Mouse (Mus musculus): ENCODE measurements around the gene Cysrt1. TPM values are rescaled to one million over a fixed set of nuclear protein-coding genes. Genes with fewer than 3 reads are reported as not detected.

Gene Cysrt1
- 0.76 and 0.80 TPM in 2 replicates for polyA plus RNA-seq (2012; rRNA removed)

DNA sequence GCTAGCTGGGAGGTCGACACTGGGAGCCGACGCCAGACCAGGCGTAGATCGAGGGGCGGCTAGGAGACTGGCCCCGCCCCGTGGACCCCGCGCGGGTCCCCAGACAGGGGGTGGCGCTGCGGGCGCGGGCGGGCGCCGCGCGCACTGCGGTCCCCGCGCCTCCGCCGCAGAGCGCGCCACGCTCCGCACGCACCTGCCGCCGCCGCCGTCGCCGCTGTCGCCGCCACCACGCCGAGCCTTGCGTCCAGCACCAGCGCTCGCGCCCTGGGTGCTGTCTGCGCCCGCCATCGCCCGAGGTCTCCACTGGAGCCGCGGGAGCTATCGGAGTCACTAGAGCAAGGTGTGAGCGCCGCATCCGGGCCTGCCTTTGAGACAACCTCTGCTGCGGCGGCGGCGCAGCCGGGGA lies at the start of gene Cysrt1, which contains the start of gene Rnf208:
TSS of gene Cysrt1 (minus strand) at position 352 of the 406 bp plus-strand sequence.
TSS of gene Rnf208 (plus strand) at position 155 of the 406 bp plus-strand sequence.
- peak; percentile 52 for TF ChIP-seq POLR2A (IDR thresholded peaks at IDR 0.05; ENCODE audit: borderline replicate concordance, insufficient read depth, low read length)
- TF ChIP-seq CTCF (IDR thresholded peaks at IDR 0.05; ENCODE audit: borderline replicate concordance, insufficient read depth, low read depth, low read length) = no peak
- no peaks in the 10 kb centered on the region for H3K27me3 ChIP-seq (ENCODE audit: control insufficient read depth, insufficient read depth, low read length)
- peak within 1 kb of the TSS; percentile 77 for H3K4me3 ChIP-seq (replicated peaks; ENCODE audit: insufficient read depth, low read depth, low read length)
- peak within 1 kb of the TSS; percentile 80 for H3K27ac ChIP-seq (ENCODE audit: insufficient read depth, low read length)
- DNase-seq = peak; percentile 57 to 70
- H3K4me1 ChIP-seq (ENCODE audit: control insufficient read depth, insufficient read depth, low read length) = peaks cover 48% of the 10 kb centered on the region
- under 1% methylated on average over 59 of the region's 59 CpGs for WGBS

GRCm38 (mm10) chr2:25291184-25292053 lies 49.2 kb upstream of the Cysrt1 start:
- H3K4me3 ChIP-seq (replicated peaks; ENCODE audit: insufficient read depth, low read depth, low read length) = no peak overlapping the region
- TF ChIP-seq POLR2A (IDR thresholded peaks at IDR 0.05; ENCODE audit: borderline replicate concordance, insufficient read depth, low read length) = no peak
- no peak for TF ChIP-seq CTCF (IDR thresholded peaks at IDR 0.05; ENCODE audit: borderline replicate concordance, insufficient read depth, low read depth, low read length)
- H3K27me3 ChIP-seq (ENCODE audit: control insufficient read depth, insufficient read depth, low read length) = no peaks in the 10 kb centered on the region
- peak overlapping the region; percentile 68; the same call in 1 of the 2 replicates for H3K27ac ChIP-seq (ENCODE audit: insufficient read depth, low read length)
- 17% methylated on average over 32 of the region's 32 CpGs for WGBS
- peaks cover 63% of the 10 kb centered on the region for H3K4me1 ChIP-seq (ENCODE audit: control insufficient read depth, insufficient read depth, low read length)
- peak; percentile 54 to 67 for DNase-seq

GRCm38 (mm10) chr2:25290816-25291130 lies 48.5 kb upstream of the Cysrt1 start:
- H3K27ac ChIP-seq (ENCODE audit: insufficient read depth, low read length) = peak overlapping the region; percentile 68
- peak overlapping the region; percentile 29 for H3K4me3 ChIP-seq (replicated peaks; ENCODE audit: insufficient read depth, low read depth, low read length)
- TF ChIP-seq POLR2A (IDR thresholded peaks at IDR 0.05; ENCODE audit: borderline replicate concordance, insufficient read depth, low read length) = no peak
- TF ChIP-seq CTCF (IDR thresholded peaks at IDR 0.05; ENCODE audit: borderline replicate concordance, insufficient read depth, low read depth, low read length) = no peak
- H3K27me3 ChIP-seq (ENCODE audit: control insufficient read depth, insufficient read depth, low read length) = no peaks in the 10 kb centered on the region
- H3K4me1 ChIP-seq (ENCODE audit: control insufficient read depth, insufficient read depth, low read length) = peaks cover 67% of the 10 kb centered on the region
- WGBS = 2% methylated on average over 18 of the region's 18 CpGs
- DNase-seq = no peak

GRCm38 (mm10) chr2:25290101-25290815 lies 48.0 kb upstream of the Cysrt1 start:
- H3K27ac ChIP-seq (ENCODE audit: insufficient read depth, low read length) = peak overlapping the region; percentile 68
- H3K4me3 ChIP-seq (replicated peaks; ENCODE audit: insufficient read depth, low read depth, low read length) = peak overlapping the region; percentile 29
- no peaks in the 10 kb centered on the region for H3K27me3 ChIP-seq (ENCODE audit: control insufficient read depth, insufficient read depth, low read length)

GRCm38 (mm10) chr2:25289651-25290050 lies 47.4 kb upstream of the Cysrt1 start, which contains the start of gene Lrrc26:
Gene Lrrc26 (plus strand): TSS chr2:25289915.
- H3K4me1 ChIP-seq (ENCODE audit: control insufficient read depth, insufficient read depth, low read length) = peaks cover 67% of the 10 kb centered on the region
- peak within 1 kb of the TSS; percentile 29 for H3K4me3 ChIP-seq (replicated peaks; ENCODE audit: insufficient read depth, low read depth, low read length)
- 2% methylated on average over 11 of the region's 11 CpGs for WGBS
- peak within 1 kb of the TSS; percentile 68 for H3K27ac ChIP-seq (ENCODE audit: insufficient read depth, low read length)
- no peaks in the 10 kb centered on the region for H3K27me3 ChIP-seq (ENCODE audit: control insufficient read depth, insufficient read depth, low read length)
- DNase-seq = peak; percentile 82 to 86
- TF ChIP-seq CTCF (IDR thresholded peaks at IDR 0.05; ENCODE audit: borderline replicate concordance, insufficient read depth, low read depth, low read length) (no peak), POLR2A (IDR thresholded peaks at IDR 0.05; ENCODE audit: borderline replicate concordance, insufficient read depth, low read length) (peak; percentile 16; the same call in 1 of the 2 replicates)

More at GRCm38 (mm10) chr2:25290101-25290815, 48.0 kb upstream of the Cysrt1 start:
- TF ChIP-seq POLR2A (IDR thresholded peaks at IDR 0.05; ENCODE audit: borderline replicate concordance, insufficient read depth, low read length) (peak; percentile 45; the same call in 1 of the 2 replicates), CTCF (IDR thresholded peaks at IDR 0.05; ENCODE audit: borderline replicate concordance, insufficient read depth, low read depth, low read length) (no peak)
- peaks cover 67% of the 10 kb centered on the region for H3K4me1 ChIP-seq (ENCODE audit: control insufficient read depth, insufficient read depth, low read length)
- peak; percentile 83 to 87 for DNase-seq
- under 1% methylated on average over 54 of the region's 54 CpGs for WGBS

GRCm38 (mm10) chr2:25288734-25289345 lies 46.6 kb upstream of the Cysrt1 start:
- peaks cover 63% of the 10 kb centered on the region for H3K4me1 ChIP-seq (ENCODE audit: control insufficient read depth, insufficient read depth, low read length)
- H3K27me3 ChIP-seq (ENCODE audit: control insufficient read depth, insufficient read depth, low read length) = no peaks in the 10 kb centered on the region
- 59% methylated on average over 7 of the region's 7 CpGs for WGBS
- H3K27ac ChIP-seq (ENCODE audit: insufficient read depth, low read length) = no peak overlapping the region
- TF ChIP-seq POLR2A (IDR thresholded peaks at IDR 0.05; ENCODE audit: borderline replicate concordance, insufficient read depth, low read length) = 0 out of 2 replicates have a peak, but pooled peaks have one; percentile 32
- TF ChIP-seq CTCF (IDR thresholded peaks at IDR 0.05; ENCODE audit: borderline replicate concordance, insufficient read depth, low read depth, low read length) = 0 out of 2 replicates have a peak, but pooled peaks have one; percentile 16
- no peak overlapping the region for H3K4me3 ChIP-seq (replicated peaks; ENCODE audit: insufficient read depth, low read depth, low read length)
- peak; percentile 46 to 55 for DNase-seq

Data from cerebellum, adult 2 months (tissue).